Mouse (Mus musculus): ENCODE measurements around the gene Zfp74. TPM values are rescaled to one million over a fixed set of nuclear protein-coding genes. Genes with fewer than 3 reads are reported as not detected.

Zfp74 gene
- 11.7 and 15.1 TPM in 2 replicates for total RNA-seq (2017)

DNA sequence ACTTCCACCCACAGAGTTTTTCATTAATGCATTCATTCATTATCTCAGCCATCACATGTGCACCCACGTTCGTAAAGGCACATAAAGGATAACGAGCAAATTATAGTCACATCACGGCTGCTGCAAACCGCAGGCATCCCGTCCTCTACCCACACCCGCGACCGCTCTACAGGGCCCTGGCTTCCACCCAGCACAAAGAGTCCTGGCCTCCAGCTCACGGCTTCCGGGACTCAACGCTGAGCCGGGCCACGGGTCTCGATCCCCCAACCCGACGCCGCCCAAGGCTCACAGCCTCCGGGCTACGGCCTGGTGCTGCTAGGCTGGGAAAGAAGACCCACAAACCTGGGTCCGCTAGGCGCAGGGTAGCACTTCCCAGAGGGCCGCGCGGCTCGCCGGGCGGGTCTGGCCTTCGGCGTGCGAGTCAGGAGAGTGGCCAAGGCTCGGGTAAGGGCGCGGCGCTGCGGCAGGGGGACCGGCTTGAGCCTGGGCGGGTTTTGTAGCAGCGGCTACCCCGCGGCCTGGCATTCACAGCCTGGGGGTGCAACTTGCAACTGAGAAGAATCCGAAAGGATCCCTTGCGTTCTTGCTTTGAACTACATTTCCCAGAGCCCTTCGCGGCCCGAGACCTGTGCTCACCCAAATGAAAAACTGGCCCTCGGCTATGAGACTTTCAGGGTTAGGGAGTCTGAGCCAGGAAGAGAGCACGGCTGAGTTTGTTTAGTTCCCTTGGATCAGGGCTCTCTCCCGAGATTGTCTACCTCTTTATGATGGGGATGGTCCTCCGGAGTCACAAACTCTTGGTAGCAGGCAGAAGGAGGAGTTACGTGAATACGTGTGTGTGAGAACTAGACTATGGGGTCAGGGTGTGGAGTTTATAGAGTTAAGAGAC lies at the start of gene Zfp74:
Zfp74 (minus strand) TSS at position 577 of the 889 bp plus-strand sequence.
- peak; percentile 84 to 86 for ATAC-seq (replicated peaks in 1 of 2; ENCODE audit: insufficient read depth in 1 of 2, low FRiP score in 2 of 2, low TSS enrichment in 1 of 2, low read depth in 1 of 2, poor library complexity in 2 of 2, severe bottlenecking in 2 of 2)

DNA sequence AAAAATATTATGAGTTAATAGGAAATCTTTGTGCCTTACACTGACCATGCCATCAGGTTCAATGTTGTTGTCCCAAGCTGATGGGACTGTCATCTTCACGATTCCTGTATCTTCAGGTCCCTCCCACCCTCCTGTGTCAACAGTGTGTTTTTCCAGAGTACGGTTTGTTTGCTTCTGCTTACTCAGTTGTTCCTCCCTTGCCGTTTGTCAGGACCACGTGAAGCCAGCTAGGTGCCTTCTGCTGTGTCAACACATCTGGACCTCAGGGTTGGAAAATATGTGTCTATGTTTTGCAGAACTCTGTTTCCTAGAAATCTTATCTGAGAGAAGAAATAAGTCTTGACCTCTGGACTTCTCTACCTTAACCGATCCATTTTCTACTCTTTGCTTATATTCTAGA lies 46.7 kb upstream of the Zfp74 start:
- no peak for ATAC-seq (replicated peaks in 1 of 2; ENCODE audit: insufficient read depth in 1 of 2, low FRiP score in 2 of 2, low TSS enrichment in 1 of 2, low read depth in 1 of 2, poor library complexity in 2 of 2, severe bottlenecking in 2 of 2)

DNA sequence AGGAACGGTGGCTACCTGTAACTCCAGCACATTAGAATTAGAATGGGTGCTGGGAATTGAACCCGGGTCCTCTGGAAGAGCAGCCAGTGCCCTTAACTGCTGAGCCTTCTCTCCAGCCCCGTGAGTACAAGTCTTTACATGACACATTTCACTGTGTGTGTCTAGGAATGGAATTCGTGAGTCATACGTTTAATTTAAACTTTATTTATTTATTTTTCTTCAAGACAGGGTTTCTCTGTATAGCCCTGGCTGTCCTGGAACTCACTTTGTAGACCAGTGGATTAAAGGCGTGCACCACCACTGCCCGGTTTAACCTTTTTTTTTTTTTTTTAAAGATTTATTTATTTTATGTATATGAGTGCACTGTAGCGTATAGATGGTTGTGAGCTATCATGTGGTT lies 41.2 kb upstream of the Zfp74 start:
- no peak for ATAC-seq (replicated peaks in 1 of 2; ENCODE audit: insufficient read depth in 1 of 2, low FRiP score in 2 of 2, low TSS enrichment in 1 of 2, low read depth in 1 of 2, poor library complexity in 2 of 2, severe bottlenecking in 2 of 2)

DNA sequence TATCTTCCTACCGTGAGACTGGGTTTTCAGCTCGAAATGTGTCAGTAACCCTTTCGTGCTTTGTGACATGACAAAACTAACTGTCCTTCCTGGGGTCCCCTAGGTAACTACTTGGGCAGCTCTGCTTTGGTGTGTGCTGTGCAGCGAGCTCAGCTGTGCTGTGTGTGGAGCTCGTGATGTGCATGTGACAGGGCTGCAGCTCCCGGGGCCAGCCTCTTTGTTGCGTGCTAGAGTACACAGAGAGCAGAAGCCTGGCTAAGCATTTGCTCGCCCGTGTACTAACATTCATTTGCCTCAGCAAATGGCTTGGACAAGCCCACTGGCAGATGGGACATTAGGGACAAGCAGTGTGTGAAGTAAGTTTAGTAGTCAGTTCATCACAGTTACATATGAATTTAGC lies 39.5 kb upstream of the Zfp74 start:
- no peak for ATAC-seq (replicated peaks in 1 of 2; ENCODE audit: insufficient read depth in 1 of 2, low FRiP score in 2 of 2, low TSS enrichment in 1 of 2, low read depth in 1 of 2, poor library complexity in 2 of 2, severe bottlenecking in 2 of 2)

DNA sequence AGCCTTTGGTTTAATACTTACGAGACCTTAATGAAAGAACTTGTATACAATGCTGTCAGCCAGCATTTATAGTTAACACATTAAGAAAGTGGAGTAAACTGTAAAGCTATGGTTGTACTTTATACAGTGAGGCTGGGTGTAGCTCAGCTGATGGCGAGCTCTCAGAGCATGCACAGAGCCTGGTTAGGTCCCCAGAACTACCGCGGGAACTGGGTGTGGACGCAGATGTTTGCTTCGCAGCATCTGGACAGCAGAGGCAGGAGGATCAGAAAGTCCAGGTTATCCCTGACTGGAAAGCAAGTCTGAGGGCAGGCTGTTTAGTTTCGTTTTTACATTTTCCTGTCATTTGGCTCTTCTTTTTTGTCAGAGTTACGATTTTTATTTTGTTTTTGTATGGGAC lies 38.8 kb upstream of the Zfp74 start:
- ATAC-seq (replicated peaks in 1 of 2; ENCODE audit: insufficient read depth in 1 of 2, low FRiP score in 2 of 2, low TSS enrichment in 1 of 2, low read depth in 1 of 2, poor library complexity in 2 of 2, severe bottlenecking in 2 of 2) = no peak

DNA sequence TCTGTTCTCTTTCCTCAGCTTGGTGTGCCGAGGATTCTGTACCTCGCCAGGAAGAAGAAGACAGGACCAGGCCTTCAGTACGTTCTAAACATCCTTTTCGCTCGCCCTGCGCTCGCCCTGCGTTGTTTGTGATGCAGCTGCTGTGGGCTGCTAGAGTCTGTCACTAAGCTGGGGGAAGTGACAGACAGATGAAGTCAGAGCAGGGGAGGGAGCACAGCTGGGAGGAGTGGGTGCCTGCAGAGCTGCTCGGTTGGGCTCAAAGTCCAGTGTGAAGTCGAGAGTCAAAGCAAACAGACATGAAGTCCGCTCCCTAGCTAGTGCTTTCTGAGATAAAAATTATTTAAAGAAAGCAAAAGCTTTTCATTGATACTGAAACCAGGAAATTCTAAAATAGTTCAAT lies 35.1 kb upstream of the Zfp74 start:
- no peak for ATAC-seq (replicated peaks in 1 of 2; ENCODE audit: insufficient read depth in 1 of 2, low FRiP score in 2 of 2, low TSS enrichment in 1 of 2, low read depth in 1 of 2, poor library complexity in 2 of 2, severe bottlenecking in 2 of 2)

DNA sequence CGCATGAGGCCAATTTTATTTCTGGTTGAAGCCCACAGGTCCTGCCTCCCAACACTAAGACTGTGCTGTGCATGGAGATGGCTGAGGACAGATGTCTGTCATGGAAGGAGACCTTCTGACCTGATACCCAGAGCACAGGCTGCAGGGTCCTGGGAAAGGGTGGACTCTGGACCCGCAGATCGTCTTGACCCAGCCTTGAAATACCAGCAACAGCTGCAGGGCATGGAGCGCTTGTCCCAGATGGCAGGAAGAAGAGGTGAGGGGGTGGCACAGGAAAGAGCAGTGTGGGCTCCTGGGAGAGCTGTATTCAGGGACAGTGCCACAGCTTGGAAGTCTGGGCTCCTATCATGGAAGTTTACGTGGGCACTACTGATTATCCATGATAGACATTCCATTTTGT lies 33.7 kb upstream of the Zfp74 start:
- ATAC-seq (replicated peaks in 1 of 2; ENCODE audit: insufficient read depth in 1 of 2, low FRiP score in 2 of 2, low TSS enrichment in 1 of 2, low read depth in 1 of 2, poor library complexity in 2 of 2, severe bottlenecking in 2 of 2) = no peak

DNA sequence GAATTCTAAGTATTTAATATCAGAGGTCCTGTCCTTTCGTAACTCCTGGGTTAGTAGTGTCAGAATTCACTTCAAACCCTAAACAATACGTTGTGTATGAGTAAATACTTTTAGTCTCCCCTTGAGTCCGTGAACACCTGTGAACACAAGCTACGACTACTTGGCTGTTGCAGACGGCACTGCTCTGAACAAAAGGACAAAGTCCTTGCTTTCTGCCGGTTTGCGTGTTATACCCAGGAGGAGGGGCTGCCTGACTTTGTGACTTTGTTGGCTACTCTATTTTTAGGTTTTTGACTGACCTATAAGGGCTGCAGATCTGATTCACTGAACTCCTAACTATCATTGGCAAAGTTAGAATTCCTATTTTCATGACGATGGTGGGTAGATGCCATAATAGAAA lies 32.2 kb upstream of the Zfp74 start:
- no peak for ATAC-seq (replicated peaks in 1 of 2; ENCODE audit: insufficient read depth in 1 of 2, low FRiP score in 2 of 2, low TSS enrichment in 1 of 2, low read depth in 1 of 2, poor library complexity in 2 of 2, severe bottlenecking in 2 of 2)

DNA sequence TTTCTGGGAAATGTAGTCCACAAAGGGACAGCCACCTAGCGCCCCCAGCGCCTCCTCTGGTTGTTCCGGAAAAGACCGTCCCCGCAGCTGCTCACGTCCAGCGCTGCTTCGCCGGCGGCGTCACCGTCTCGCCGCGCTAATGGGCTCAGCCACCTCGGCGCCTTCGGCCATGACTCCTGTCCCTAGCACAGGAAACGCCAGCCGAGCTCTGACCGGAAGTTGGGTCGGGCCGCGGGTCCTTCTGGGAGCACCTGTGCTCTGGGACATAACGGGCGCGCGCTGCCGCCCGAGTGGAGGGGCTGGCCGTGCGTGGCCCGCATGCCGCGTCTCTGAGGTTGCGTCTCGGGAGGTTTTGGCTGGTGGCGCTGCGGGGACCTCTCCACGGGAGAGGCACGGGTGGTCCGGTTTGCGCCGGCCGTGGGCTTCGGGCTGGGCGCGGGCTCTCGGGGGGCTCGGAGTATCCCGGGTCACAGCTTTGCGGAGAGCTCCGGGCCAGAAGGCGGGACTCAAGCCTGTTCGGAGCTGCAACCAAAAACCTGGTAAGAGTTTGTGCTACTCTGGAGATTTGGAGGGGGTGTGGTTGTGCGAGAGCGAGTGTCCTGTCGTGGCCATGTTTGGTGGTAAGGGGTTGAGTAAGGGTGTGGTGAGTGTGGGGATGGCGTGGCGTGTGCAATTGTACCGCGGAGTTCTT lies 29.9 kb upstream of the Zfp74 start, which contains the start of gene Zfp568:
Zfp568 (plus strand) TSS at position 266 of the 691 bp plus-strand sequence.
- ATAC-seq (replicated peaks in 1 of 2; ENCODE audit: insufficient read depth in 1 of 2, low FRiP score in 2 of 2, low TSS enrichment in 1 of 2, low read depth in 1 of 2, poor library complexity in 2 of 2, severe bottlenecking in 2 of 2) = peak; percentile 94 to 98

DNA sequence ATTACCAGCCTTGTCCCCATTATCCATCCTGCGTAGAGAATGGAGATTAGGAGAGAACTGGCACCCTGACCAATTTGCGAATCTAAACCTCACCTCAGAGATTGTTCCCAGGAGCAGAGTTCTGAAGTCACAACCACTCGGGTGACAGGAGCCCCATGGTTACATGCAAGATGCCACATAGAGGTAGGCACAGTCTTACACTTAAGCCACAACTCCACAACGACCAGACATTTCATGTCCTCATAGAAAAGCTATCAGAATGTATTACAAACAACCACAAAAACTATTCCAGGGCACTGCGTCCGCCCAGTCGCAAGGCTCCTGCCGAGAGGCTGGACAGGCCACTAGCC lies 29.4 kb upstream of the Zfp74 start:
- ATAC-seq (replicated peaks in 1 of 2; ENCODE audit: insufficient read depth in 1 of 2, low FRiP score in 2 of 2, low TSS enrichment in 1 of 2, low read depth in 1 of 2, poor library complexity in 2 of 2, severe bottlenecking in 2 of 2) = peak; percentile 15 to 36; a peak in 3 of 4 replicates

DNA sequence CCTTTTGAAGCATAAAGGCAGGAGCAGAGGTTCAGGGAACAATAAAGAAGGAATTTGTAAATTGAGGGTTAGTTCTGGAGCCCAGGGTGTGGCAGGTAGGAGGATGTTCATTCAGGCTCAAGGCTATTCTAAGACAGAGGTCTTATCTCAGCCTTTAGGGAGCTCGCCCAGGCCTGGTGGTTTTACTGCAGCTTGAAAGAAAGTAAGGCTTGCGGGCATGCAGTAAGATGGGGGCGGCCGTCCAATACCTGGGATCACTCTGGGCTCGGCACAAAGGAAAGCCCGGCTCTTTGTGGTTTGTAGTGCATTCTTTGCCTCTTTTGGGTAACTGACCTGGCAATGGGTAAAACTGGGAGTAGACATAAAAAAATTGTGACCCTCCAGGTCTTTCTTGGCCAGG lies 29.0 kb upstream of the Zfp74 start:
- no peak for ATAC-seq (replicated peaks in 1 of 2; ENCODE audit: insufficient read depth in 1 of 2, low FRiP score in 2 of 2, low TSS enrichment in 1 of 2, low read depth in 1 of 2, poor library complexity in 2 of 2, severe bottlenecking in 2 of 2)

DNA sequence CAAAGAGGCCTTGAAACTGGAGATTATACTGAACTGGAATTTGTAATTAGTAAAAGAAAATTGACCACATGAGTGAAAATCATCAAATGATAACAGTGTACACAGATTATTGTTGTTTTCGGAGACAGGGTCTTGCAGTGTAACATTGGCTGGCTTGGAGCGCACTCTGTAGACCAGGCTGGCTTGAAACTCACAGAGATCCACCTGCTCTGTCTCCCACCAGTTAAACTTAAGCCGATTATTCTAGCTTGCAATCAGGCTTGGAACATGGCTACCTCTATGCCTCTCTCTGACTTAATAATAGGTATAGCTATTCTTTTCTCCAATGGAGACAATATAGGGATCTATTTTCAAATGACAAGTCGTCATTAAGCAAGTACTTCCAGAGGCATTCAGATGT lies 28.5 kb upstream of the Zfp74 start:
- ATAC-seq (replicated peaks in 1 of 2; ENCODE audit: insufficient read depth in 1 of 2, low FRiP score in 2 of 2, low TSS enrichment in 1 of 2, low read depth in 1 of 2, poor library complexity in 2 of 2, severe bottlenecking in 2 of 2) = no peak

DNA sequence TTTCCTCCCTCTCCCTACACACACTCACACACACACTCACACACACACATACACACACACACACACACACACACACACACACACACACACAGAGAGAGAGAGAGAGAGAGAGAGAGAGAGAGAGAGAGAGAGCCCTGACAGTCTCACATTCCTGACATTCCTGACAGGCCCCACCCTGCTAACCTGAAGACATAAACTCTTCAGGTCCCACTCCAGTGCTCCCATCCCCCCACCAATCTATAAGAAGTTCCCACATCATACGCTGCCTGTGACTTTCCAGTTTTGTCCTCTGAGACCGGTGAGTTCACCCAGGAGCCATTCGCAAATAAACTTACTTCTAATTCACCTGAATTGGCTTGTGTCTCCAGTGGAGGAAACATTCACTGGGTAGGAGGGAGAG lies 28.0 kb upstream of the Zfp74 start:
- ATAC-seq (replicated peaks in 1 of 2; ENCODE audit: insufficient read depth in 1 of 2, low FRiP score in 2 of 2, low TSS enrichment in 1 of 2, low read depth in 1 of 2, poor library complexity in 2 of 2, severe bottlenecking in 2 of 2) = no peak

DNA sequence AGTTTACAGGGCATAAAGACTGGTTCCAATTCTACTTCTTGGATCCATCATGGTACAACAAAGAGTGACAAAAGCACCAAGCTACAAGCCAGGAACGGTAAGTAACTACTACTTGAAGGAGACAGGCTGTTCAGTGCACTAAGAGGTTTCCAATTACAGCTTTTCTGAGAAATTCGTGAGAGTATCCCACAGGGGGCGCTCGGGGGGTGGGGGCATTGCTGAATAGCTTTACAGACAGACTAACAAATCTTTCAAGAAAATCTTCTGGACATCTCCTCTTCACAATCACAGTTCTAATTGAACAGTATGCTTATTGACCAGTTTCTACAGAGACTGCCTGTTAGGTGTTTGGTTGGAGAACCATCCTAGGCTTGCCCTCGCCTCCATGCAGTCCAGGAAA lies 27.6 kb upstream of the Zfp74 start:
- ATAC-seq (replicated peaks in 1 of 2; ENCODE audit: insufficient read depth in 1 of 2, low FRiP score in 2 of 2, low TSS enrichment in 1 of 2, low read depth in 1 of 2, poor library complexity in 2 of 2, severe bottlenecking in 2 of 2) = no peak

DNA sequence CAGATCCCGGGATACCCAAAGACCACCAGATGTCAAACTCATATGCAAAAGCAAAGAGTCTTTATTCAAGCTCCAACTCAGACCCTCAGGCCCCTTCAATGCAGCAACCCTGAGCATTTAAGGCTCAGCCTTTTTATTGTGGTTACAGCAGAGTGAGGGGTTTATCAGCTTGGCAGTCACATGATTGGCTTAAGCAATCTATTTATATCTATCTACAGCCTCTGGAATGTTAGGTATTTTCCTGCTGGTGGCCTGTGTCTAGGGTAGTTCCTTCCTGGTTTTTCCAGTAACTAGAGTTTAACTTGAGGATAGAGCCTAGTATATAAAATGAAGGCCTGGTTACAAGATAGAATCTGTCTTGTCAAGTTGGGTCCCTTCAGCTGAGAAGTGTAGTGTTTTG lies 26.9 kb upstream of the Zfp74 start:
- ATAC-seq (replicated peaks in 1 of 2; ENCODE audit: insufficient read depth in 1 of 2, low FRiP score in 2 of 2, low TSS enrichment in 1 of 2, low read depth in 1 of 2, poor library complexity in 2 of 2, severe bottlenecking in 2 of 2) = no peak

DNA sequence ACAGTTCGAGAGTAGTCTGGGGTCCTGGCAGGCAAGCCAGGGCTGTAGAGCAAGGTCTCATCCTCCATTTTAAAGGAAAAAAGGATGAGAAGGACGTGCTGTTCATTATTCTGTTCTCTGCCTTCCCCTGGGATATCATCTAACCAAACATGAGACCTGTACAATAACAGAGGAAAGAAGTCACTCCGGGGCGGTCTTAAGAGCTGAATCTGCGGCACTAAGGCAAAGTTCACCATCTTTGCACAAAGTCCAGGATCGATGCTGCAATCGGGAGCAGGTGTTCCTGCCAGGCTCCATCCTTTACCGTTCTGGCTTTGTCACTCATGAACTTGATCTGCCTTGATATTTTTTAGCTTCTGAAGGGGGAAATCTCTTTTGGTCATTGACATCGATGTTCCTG lies 16.8 kb upstream of the Zfp74 start:
- ATAC-seq (replicated peaks in 1 of 2; ENCODE audit: insufficient read depth in 1 of 2, low FRiP score in 2 of 2, low TSS enrichment in 1 of 2, low read depth in 1 of 2, poor library complexity in 2 of 2, severe bottlenecking in 2 of 2) = no peak

DNA sequence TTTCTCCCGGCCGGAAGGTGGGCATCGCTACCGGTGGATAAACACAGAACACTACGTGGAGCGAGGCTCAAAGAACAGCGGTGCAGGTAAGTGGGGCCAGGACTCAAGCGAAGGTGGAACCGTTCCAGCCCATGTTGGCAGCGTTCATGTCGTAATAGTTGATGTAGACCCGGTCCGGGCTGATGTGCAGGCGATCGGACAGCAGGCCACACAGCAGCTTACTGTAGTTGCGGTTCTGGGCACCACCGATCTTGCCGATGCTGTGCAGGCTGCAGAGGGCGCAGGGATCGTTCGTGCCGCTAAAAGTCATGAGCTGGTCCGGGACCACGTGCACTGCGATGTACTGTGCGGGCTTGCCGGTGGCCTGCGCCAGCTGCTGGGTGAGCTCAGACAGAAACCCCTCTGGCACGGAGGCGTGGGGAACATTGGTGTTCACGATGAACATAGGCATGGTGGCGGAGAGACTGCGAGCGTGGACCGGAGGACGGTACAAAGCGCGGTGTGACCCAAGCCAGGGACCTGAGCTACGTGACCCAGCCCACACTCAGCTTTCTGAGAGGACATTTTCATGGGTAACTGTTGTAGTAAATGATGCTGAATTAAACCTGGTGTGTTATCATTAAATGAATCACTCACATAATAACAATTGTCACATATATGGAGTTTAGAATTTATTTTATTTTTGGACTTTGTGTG lies 11.4 kb upstream of the Zfp74 start:
- peak in 1 of 2 experiments; percentile 64; a peak in 2 of 4 replicates for ATAC-seq (replicated peaks in 1 of 2; ENCODE audit: insufficient read depth in 1 of 2, low FRiP score in 2 of 2, low TSS enrichment in 1 of 2, low read depth in 1 of 2, poor library complexity in 2 of 2, severe bottlenecking in 2 of 2)

DNA sequence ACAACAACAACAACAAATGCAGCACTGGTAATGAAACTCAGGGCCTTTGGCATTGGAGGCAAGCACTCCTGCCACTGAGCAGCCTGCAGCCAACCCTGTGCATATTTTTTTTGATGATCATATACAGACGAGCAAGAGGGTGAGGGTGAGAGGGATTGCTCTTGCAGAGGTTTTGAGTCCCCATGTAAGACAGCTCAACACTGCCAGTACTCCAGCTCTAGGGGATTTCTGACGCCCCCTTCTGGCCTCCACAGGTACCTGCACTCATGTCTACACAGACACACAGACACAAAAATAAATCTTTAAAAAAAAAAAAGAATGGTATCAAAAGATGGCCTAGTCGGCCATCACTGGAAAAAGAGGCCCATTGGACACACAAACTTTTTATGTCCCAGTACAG lies 5.1 kb upstream of the Zfp74 start:
- no peak for ATAC-seq (replicated peaks in 1 of 2; ENCODE audit: insufficient read depth in 1 of 2, low FRiP score in 2 of 2, low TSS enrichment in 1 of 2, low read depth in 1 of 2, poor library complexity in 2 of 2, severe bottlenecking in 2 of 2)

Measured in hematopoietic stem cell, adult 5-6 weeks (primary cell).